Mouse (Mus musculus) spleen, adult 2 months (tissue): ENCODE measurements around the gene Cryba2. TPM values are rescaled to one million over a fixed set of nuclear protein-coding genes. Genes with fewer than 3 reads are reported as not detected.

Experiments
- DNase-seq, 2 experiments: peaks; one replicate each; pipeline versions ENCODE4 v3.0.0 to v3.0.0-alpha.2; 2012 to 2021; ENCODE audit warnings: low spot score in 2 of 2, low read depth in 1 of 2
- H3K27ac ChIP-seq: fragments of 200-500 bp; 2 replicates; pipeline ENCODE4 v1.5.1; 2012; ENCODE audit warnings: low read length, inconsistent platforms; ENCODE audit not compliant: insufficient read depth
- H3K27me3 ChIP-seq: fragments of 200-500 bp; 2 replicates; pipeline ENCODE4 v1.6.1; 2012; ENCODE audit warnings: mild to moderate bottlenecking, moderate library complexity, low read length, inconsistent platforms; ENCODE audit not compliant: control insufficient read depth, insufficient read depth
- H3K36me3 ChIP-seq: fragments of 200-500 bp; 2 replicates; pipeline ENCODE4 v1.6.1; 2012; ENCODE audit warnings: mild to moderate bottlenecking, low read length, inconsistent platforms; ENCODE audit not compliant: control insufficient read depth, insufficient read depth
- H3K4me1 ChIP-seq: fragments of 200-500 bp; 2 replicates; pipeline ENCODE4 v1.6.1; 2011; ENCODE audit warnings: inconsistent platforms; ENCODE audit not compliant: control insufficient read depth, insufficient read depth, insufficient read length
- H3K4me3 ChIP-seq: fragments of 200-500 bp; 2 replicates; pipeline ENCODE4 v1.5.1; 2011; ENCODE audit warnings: mild to moderate bottlenecking, inconsistent platforms; ENCODE audit not compliant: insufficient read depth, insufficient read length; ENCODE audit errors: extremely low read depth
- CTCF ChIP-seq: fragments of 200-500 bp; IDR thresholded peaks from 2 replicates; pipeline ENCODE4 v1.5.1; 2011; ENCODE audit warnings: mild to moderate bottlenecking, inconsistent platforms; ENCODE audit not compliant: insufficient read depth, insufficient read length, insufficient replicate concordance; ENCODE audit errors: extremely low read depth
- POLR2A ChIP-seq: fragments of 200-500 bp; IDR thresholded peaks from 2 replicates; pipeline ENCODE4 v1.6.1; 2011; ENCODE audit warnings: low read depth, low read length, inconsistent platforms
- WGBS: fragments of 180-500 bp; shearing (Covaris S2); methylation state at CpG from one replicate; pipeline ENCODE4 v1.1.7; 2018; 5-methylcytosine and 5-hydroxymethylcytosine counted together
- polyA plus RNA-seq: library from polyadenylated mRNA; depleted of rRNA; stranded (reverse); fragments of >200 nt; gene quantifications from 2 replicates; pipeline ENCODE4 v1.2.3, GENCODE M21; 2012

Gene Cryba2
- polyA plus RNA-seq, 1 experiment: not detected

GRCm38 (mm10) chr1:74872218-74872617 is 20.7 kb downstream of the Cryba2 start:
- Histone ChIP-seq H3K27ac (no peak overlapping the region), H3K27me3 (0 out of 2 replicates have a peak, but pooled peaks cover 1% of the 10 kb centered on the region), H3K4me1 (no peaks in the 10 kb centered on the region), H3K36me3 (no peaks in the 10 kb centered on the region), H3K4me3 (no peak overlapping the region)
- no peak for DNase-seq
- WGBS: 36% methylated on average over 2 of the region's 2 CpGs
- no peak for TF ChIP-seq POLR2A
- TF ChIP-seq CTCF: no peak

DNA sequence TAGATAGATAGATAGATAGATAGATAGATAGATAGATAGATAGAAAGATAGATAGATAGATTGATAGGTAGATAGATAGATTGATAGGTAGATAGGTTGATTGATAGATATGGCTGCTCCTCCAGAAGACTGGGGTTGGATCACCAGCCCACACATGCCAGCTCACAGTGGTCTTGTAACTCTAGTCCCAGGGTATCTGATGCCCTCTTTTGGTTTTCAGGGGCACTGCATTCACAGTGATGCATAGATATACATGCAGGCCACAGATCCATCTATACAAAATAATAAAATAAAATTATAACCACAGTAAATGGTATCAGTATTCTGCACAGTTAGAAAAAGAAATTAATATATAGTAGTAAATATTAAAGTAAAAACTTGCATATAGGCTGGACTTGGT is 31.2 kb downstream of the Cryba2 start:
- Histone ChIP-seq H3K4me3 (no peak overlapping the region), H3K4me1 (no peaks in the 10 kb centered on the region), H3K27me3 (peaks cover 14% of the 10 kb centered on the region), H3K27ac (no peak overlapping the region), H3K36me3 (no peaks in the 10 kb centered on the region)
- DNase-seq: no peak
- TF ChIP-seq CTCF (no peak), POLR2A (no peak)

GRCm38 (mm10) chr1:74859223-74859984 is 33.5 kb downstream of the Cryba2 start:
- no peak for DNase-seq
- Histone ChIP-seq H3K27me3 (peaks cover 35% of the 10 kb centered on the region), H3K4me3 (no peak overlapping the region), H3K4me1 (peaks cover 15% of the 10 kb centered on the region), H3K36me3 (no peaks in the 10 kb centered on the region), H3K27ac (no peak overlapping the region)
- WGBS: 29% methylated on average over 6 of the region's 6 CpGs
- TF ChIP-seq CTCF: no peak
- no peak for TF ChIP-seq POLR2A

GRCm38 (mm10) chr1:74858805-74859204 is 34.1 kb downstream of the Cryba2 start:
- H3K36me3 ChIP-seq: no peaks in the 10 kb centered on the region
- WGBS: 16% methylated on average over 16 of the region's 16 CpGs
- H3K4me1 ChIP-seq: peaks cover 16% of the 10 kb centered on the region
- H3K27me3 ChIP-seq: peaks cover 37% of the 10 kb centered on the region
- TF ChIP-seq POLR2A (no peak), CTCF (no peak)
- no peak overlapping the region for H3K4me3 ChIP-seq
- DNase-seq: no peak
- no peak overlapping the region for H3K27ac ChIP-seq

GRCm38 (mm10) chr1:74858171-74858719 is 34.7 kb downstream of the Cryba2 start:
- DNase-seq: no peak
- H3K27ac ChIP-seq: no peak overlapping the region
- no peak overlapping the region for H3K4me3 ChIP-seq
- TF ChIP-seq POLR2A (no peak), CTCF (no peak)
- 5% methylated on average over 29 of the region's 29 CpGs for WGBS
- peaks cover 16% of the 10 kb centered on the region for H3K4me1 ChIP-seq
- no peaks in the 10 kb centered on the region for H3K36me3 ChIP-seq
- H3K27me3 ChIP-seq: peaks cover 37% of the 10 kb centered on the region

GRCm38 (mm10) chr1:74857677-74858076 is 35.3 kb downstream of the Cryba2 start:
- 11% methylated on average over 4 of the region's 4 CpGs for WGBS
- Histone ChIP-seq H3K36me3 (no peaks in the 10 kb centered on the region), H3K4me1 (peaks cover 16% of the 10 kb centered on the region), H3K4me3 (no peak overlapping the region), H3K27ac (no peak overlapping the region), H3K27me3 (peaks cover 37% of the 10 kb centered on the region)
- TF ChIP-seq POLR2A: no peak
- no peak for TF ChIP-seq CTCF
- no peak for DNase-seq

GRCm38 (mm10) chr1:74857201-74857600 is 35.7 kb downstream of the Cryba2 start:
- peaks cover 16% of the 10 kb centered on the region for H3K4me1 ChIP-seq
- no peak for DNase-seq
- no peaks in the 10 kb centered on the region for H3K36me3 ChIP-seq
- no peak overlapping the region for H3K4me3 ChIP-seq
- TF ChIP-seq CTCF: no peak
- no peak for TF ChIP-seq POLR2A
- peaks cover 37% of the 10 kb centered on the region for H3K27me3 ChIP-seq
- WGBS: 13% methylated on average over 20 of the region's 20 CpGs
- H3K27ac ChIP-seq: no peak overlapping the region
